ENCODE assay signal across 8 mouse cellular contexts in genomic region chrX:73227914-73228605, GRCm38 (mm10). TPM values are rescaled to one million over a fixed set of nuclear protein-coding genes. Genes with fewer than 3 reads are reported as not detected.
DNase-seq lines count a peak whose midpoint lies in the region; ATAC-seq and TF ChIP-seq lines count a peak whose summit lies in the region.

F8a (plus strand) TSS chrX:73228291.

- H3K36me3 ChIP-seq in intestine, postnatal 0 days (ENCODE audit: control insufficient read depth, insufficient read depth), result no peaks in the 10 kb centered on the region
- no peaks in the 10 kb centered on the region for H3K36me3 ChIP-seq in midbrain, embryonic 11.5 days (ENCODE audit: control insufficient read depth, insufficient read depth, low read length)

- H3K27ac ChIP-seq in intestine, postnatal 0 days (ENCODE audit: low read depth, low read length), result peak within 1 kb of the TSS; percentile 94
- peak within 1 kb of the TSS; percentile 83 for H3K27ac ChIP-seq in midbrain, embryonic 11.5 days (ENCODE audit: low read depth, low read length)

- ATAC-seq in intestine, postnatal 0 days, result peak; percentile 95
- ATAC-seq in midbrain, embryonic 11.5 days (ENCODE audit: low FRiP score), result peak; percentile 96

- peak; percentile 84 for DNase-seq in adrenal gland, postnatal 10 days
- peak; percentile 73 for DNase-seq in embryo, embryonic 9.5 days (ENCODE audit: extremely low spot score)
- DNase-seq in gastrocnemius, postnatal 4 days (ENCODE audit: low spot score in 2 of 2), result peak; percentile 34 to 60
- peak; percentile 79 for DNase-seq in left cerebral cortex, postnatal 4 days
- DNase-seq in midbrain, embryonic 11.5 days (ENCODE audit: low spot score, missing footprints), result peak; percentile 94
- peak; percentile 67 for DNase-seq in right cerebral cortex, postnatal 4 days
- peak; percentile 77 for DNase-seq in yolk sac, embryonic 10.5 days (ENCODE audit: low spot score)

- peak within 1 kb of the TSS; percentile 77 for H3K4me2 ChIP-seq in intestine, postnatal 0 days (replicated peaks; ENCODE audit: low read depth)
- H3K4me2 ChIP-seq in midbrain, embryonic 11.5 days, result peak within 1 kb of the TSS; percentile 78

- intact Hi-C loops in left cerebral cortex, postnatal 4 days (cut with DNase I), result no loop called here

- 17% methylated on average over 37 of the region's 39 CpGs for WGBS in intestine, postnatal 0 days
- WGBS in midbrain, embryonic 11.5 days, result 19% methylated on average over 37 of the region's 39 CpGs

- no peak for TF ChIP-seq CTCF in intestine, postnatal 0 days (IDR thresholded peaks at IDR 0.05; ENCODE audit: low read depth)

- no peaks in the 10 kb centered on the region for H3K27me3 ChIP-seq in intestine, postnatal 0 days (replicated peaks; ENCODE audit: control insufficient read depth, insufficient read depth, low read length)
- H3K27me3 ChIP-seq in midbrain, embryonic 11.5 days (ENCODE audit: control insufficient read depth, insufficient read depth, low read length), result no peaks in the 10 kb centered on the region

- no peaks in the 10 kb centered on the region for H3K4me1 ChIP-seq in intestine, postnatal 0 days (replicated peaks; ENCODE audit: control insufficient read depth, insufficient read depth, low read length)
- no peaks in the 10 kb centered on the region for H3K4me1 ChIP-seq in midbrain, embryonic 11.5 days (ENCODE audit: control insufficient read depth, insufficient read depth, low read length)

- H3K9ac ChIP-seq in intestine, postnatal 0 days (ENCODE audit: low read depth, low read length), result peak within 1 kb of the TSS; percentile 62
- H3K9ac ChIP-seq in midbrain, embryonic 11.5 days (ENCODE audit: low read length), result peak within 1 kb of the TSS; percentile 74

- H3K4me3 ChIP-seq in intestine, postnatal 0 days (ENCODE audit: low read depth, low read length), result peak within 1 kb of the TSS; percentile 60
- H3K4me3 ChIP-seq in midbrain, embryonic 11.5 days (ENCODE audit: low read depth, low read length), result peak within 1 kb of the TSS; percentile 67

- H3K9me3 ChIP-seq in intestine, postnatal 0 days (ENCODE audit: control insufficient read depth), result no peaks in the 10 kb centered on the region
- H3K9me3 ChIP-seq in midbrain, embryonic 11.5 days (ENCODE audit: control insufficient read depth, low read length), result no peaks in the 10 kb centered on the region

RNA-seq across cellular contexts. Expression of gene F8a, which starts in this region (rescaled TPM):
- total RNA-seq in adrenal gland, postnatal 10 days (2021), result 1 to 10 TPM; 7.3 to 7.8 TPM
- 1 to 10 TPM; 6.8 to 7.2 TPM for total RNA-seq in gastrocnemius, postnatal 4 days (2021)
- 21.8 and 24.2 TPM in 2 replicates for polyA plus RNA-seq in intestine, postnatal 0 days (2015; fragmentation: Nextera tagmentation; extraction: Ambion mirVana)
- total RNA-seq in left cerebral cortex, postnatal 4 days (2021), result 10 to 100 TPM; 16.2 to 17.1 TPM
- 16.0 and 19.4 TPM in 2 replicates for polyA plus RNA-seq in midbrain, embryonic 11.5 days (2014; fragmentation: Nextera tagmentation; extraction: Ambion mirVana)

Comparison
In these comparisons a context has a peak if more than half of its experiments do, and no peak if none do; other contexts are left out.
1. Peak in every context shown above with its lines: DNase-seq, ATAC-seq, H3K4me3 ChIP-seq and H3K27ac ChIP-seq.